Mouse (Mus musculus) embryonic facial prominence, embryonic 12.5 days (tissue): Measurements from ENCODE around the gene Map2k6. TPM values are rescaled to one million over a fixed set of nuclear protein-coding genes. Genes with fewer than 3 reads are reported as not detected.
"Not testable (repeated sequence)": the region's sequence is repeated elsewhere in the genome, so short reads cannot be mapped to it uniquely, and the experiment has no call there.

Experiments
- ATAC-seq: fragments of 200-750 bp; cut with Nextera tagmentation; 2 replicates; pipeline ENCODE4 v1.8.0; 2017; ENCODE audit not compliant: insufficient number of reproducible peaks, insufficient read depth, low FRiP score, low TSS enrichment
- H3K27ac ChIP-seq: fragments of 300-500 bp; sonication (generic); 2 replicates; pipeline ENCODE4 v1.5.1; 2016; ENCODE audit warnings: mild to moderate bottlenecking
- H3K27me3 ChIP-seq: fragments of 300-500 bp; sonication (generic); 2 replicates; pipeline ENCODE4 v1.6.1; 2016; ENCODE audit warnings: mild to moderate bottlenecking, moderate library complexity
- H3K36me3 ChIP-seq: fragments of 300-500 bp; sonication (generic); 2 replicates; pipeline ENCODE4 v1.6.1; 2016; ENCODE audit warnings: mild to moderate bottlenecking
- H3K4me1 ChIP-seq: fragments of 300-500 bp; sonication (generic); 2 replicates; pipeline ENCODE4 v1.6.1; 2016
- H3K4me2 ChIP-seq: fragments of 300-500 bp; sonication (generic); replicated peaks from 2 replicates; pipeline ENCODE4 v1.6.1; 2016; ENCODE audit warnings: mild to moderate bottlenecking, moderate library complexity
- H3K4me3 ChIP-seq: fragments of 300-500 bp; sonication (generic); 2 replicates; pipeline ENCODE4 v1.5.1; 2016; ENCODE audit warnings: mild to moderate bottlenecking
- H3K9ac ChIP-seq: fragments of 300-500 bp; sonication (generic); 2 replicates; pipeline ENCODE4 v1.6.1; 2016; ENCODE audit warnings: mild to moderate bottlenecking, moderate library complexity
- H3K9me3 ChIP-seq: fragments of 300-500 bp; sonication (generic); 2 replicates; pipeline ENCODE4 v1.6.1; 2016; ENCODE audit warnings: mild to moderate bottlenecking, moderate library complexity
- WGBS: fragments of 180-500 bp; shearing (Covaris S2); methylation state at CpG from one replicate; pipeline ENCODE4 v1.1.7; 2016; 5-methylcytosine and 5-hydroxymethylcytosine counted together
- polyA plus RNA-seq: library from polyadenylated mRNA; unstranded; fragments of >200 nt; fragmentation: Nextera tagmentation; extraction: Ambion mirVana; gene quantifications from 2 replicates; pipeline ENCODE4 v1.2.1, GENCODE M21; 2016

Map2k6 gene
- 42.8 and 44.9 TPM in 2 replicates for polyA plus RNA-seq

GRCm38 (mm10) chr11:110398553-110399239 is at the start of gene Map2k6:
TSS of gene Map2k6 (plus strand) at chr11:110399122.
- Histone ChIP-seq H3K27ac (0 out of 2 replicates have a peak within 1 kb of the TSS, but pooled peaks have one; percentile 58), H3K9ac (peak within 1 kb of the TSS; percentile 64), H3K9me3 (no peaks in the 10 kb centered on the region), H3K4me1 (peaks cover 24% of the 10 kb centered on the region), H3K4me3 (peak within 1 kb of the TSS; percentile 63), H3K4me2 (peak within 1 kb of the TSS; percentile 64), H3K27me3 (no peaks in the 10 kb centered on the region), H3K36me3 (no peaks in the 10 kb centered on the region)
- ATAC-seq: peak; percentile 91
- WGBS: 9% methylated on average over 20 of the region's 20 CpGs

- H3K27me3 ChIP-seq: no peaks in the 10 kb centered on the region
- H3K4me1 ChIP-seq: no peaks in the 10 kb centered on the region
- no peak for ATAC-seq
- WGBS: 85% methylated on average over 9 of the region's 9 CpGs
- no peak overlapping the region for H3K9ac ChIP-seq
- H3K36me3 ChIP-seq: no peaks in the 10 kb centered on the region
- no peaks in the 10 kb centered on the region for H3K9me3 ChIP-seq
- no peak overlapping the region for H3K4me3 ChIP-seq
- no peak overlapping the region for H3K4me2 ChIP-seq
- no peak overlapping the region for H3K27ac ChIP-seq
Observed at GRCm38 (mm10) chr11:110354261-110354660, 44.7 kb upstream of the Map2k6 start.

GRCm38 (mm10) chr11:110355131-110355530 is 43.8 kb upstream of the Map2k6 start:
- not testable (repeated sequence) for H3K4me3 ChIP-seq, H3K9ac ChIP-seq, H3K4me1 ChIP-seq, H3K27me3 ChIP-seq, H3K4me2 ChIP-seq, H3K36me3 ChIP-seq, H3K9me3 ChIP-seq, H3K27ac ChIP-seq, ATAC-seq
- 87% methylated on average over 9 of the region's 9 CpGs for WGBS

GRCm38 (mm10) chr11:110357756-110358551 is 41.0 kb upstream of the Map2k6 start:
- Histone ChIP-seq H3K36me3 (no peaks in the 10 kb centered on the region), H3K27me3 (no peaks in the 10 kb centered on the region), H3K9me3 (no peaks in the 10 kb centered on the region), H3K4me1 (no peaks in the 10 kb centered on the region), H3K4me2 (no peak overlapping the region), H3K9ac (no peak overlapping the region), H3K27ac (no peak overlapping the region), H3K4me3 (no peak overlapping the region)
- 69% methylated on average over 16 of the region's 16 CpGs for WGBS
- ATAC-seq: no peak

GRCm38 (mm10) chr11:110365016-110365415 is 33.9 kb upstream of the Map2k6 start:
- Histone ChIP-seq H3K4me1 (peaks cover 6% of the 10 kb centered on the region; the same call in 1 of the 2 replicates), H3K27ac (no peak overlapping the region), H3K9me3 (no peaks in the 10 kb centered on the region), H3K9ac (no peak overlapping the region), H3K27me3 (no peaks in the 10 kb centered on the region), H3K4me3 (no peak overlapping the region), H3K4me2 (no peak overlapping the region), H3K36me3 (no peaks in the 10 kb centered on the region)
- no peak for ATAC-seq
- WGBS: 71% methylated on average over 3 of the region's 3 CpGs

- H3K4me1 ChIP-seq: peaks cover 6% of the 10 kb centered on the region; the same call in 1 of the 2 replicates
- H3K27me3 ChIP-seq: no peaks in the 10 kb centered on the region
Observed at GRCm38 (mm10) chr11:110366902-110367301, 32.0 kb upstream of the Map2k6 start.

GRCm38 (mm10) chr11:110367638-110368037 is 31.3 kb upstream of the Map2k6 start:
- 89% methylated on average over 13 of the region's 13 CpGs for WGBS
- Histone ChIP-seq H3K4me3 (no peak overlapping the region), H3K9ac (no peak overlapping the region), H3K36me3 (no peaks in the 10 kb centered on the region), H3K9me3 (no peaks in the 10 kb centered on the region), H3K4me1 (peaks cover 6% of the 10 kb centered on the region; the same call in 1 of the 2 replicates), H3K27me3 (no peaks in the 10 kb centered on the region), H3K4me2 (no peak overlapping the region), H3K27ac (no peak overlapping the region)
- no peak for ATAC-seq

More at GRCm38 (mm10) chr11:110366902-110367301, 32.0 kb upstream of the Map2k6 start:
- Histone ChIP-seq H3K27ac (no peak overlapping the region), H3K9me3 (no peaks in the 10 kb centered on the region), H3K4me2 (no peak overlapping the region), H3K36me3 (no peaks in the 10 kb centered on the region), H3K9ac (no peak overlapping the region), H3K4me3 (no peak overlapping the region)
- ATAC-seq: no peak
- WGBS: 81% methylated on average over 3 of the region's 3 CpGs

GRCm38 (mm10) chr11:110369312-110370019 is 29.5 kb upstream of the Map2k6 start:
- Histone ChIP-seq H3K9me3 (no peaks in the 10 kb centered on the region), H3K4me3 (no peak overlapping the region), H3K27ac (no peak overlapping the region), H3K36me3 (no peaks in the 10 kb centered on the region), H3K4me2 (peak overlapping the region; percentile 28; the same call in 1 of the 2 replicates), H3K4me1 (peaks cover 6% of the 10 kb centered on the region; the same call in 1 of the 2 replicates), H3K9ac (no peak overlapping the region), H3K27me3 (no peaks in the 10 kb centered on the region)
- ATAC-seq: no peak
- WGBS: 11% methylated on average over 15 of the region's 15 CpGs

- no peak overlapping the region for H3K4me2 ChIP-seq
- no peaks in the 10 kb centered on the region for H3K36me3 ChIP-seq
- no peak overlapping the region for H3K4me3 ChIP-seq
- H3K4me1 ChIP-seq: peaks cover 6% of the 10 kb centered on the region; the same call in 1 of the 2 replicates
- ATAC-seq: no peak
- no peaks in the 10 kb centered on the region for H3K27me3 ChIP-seq
- no peak overlapping the region for H3K27ac ChIP-seq
- 57% methylated on average over 8 of the region's 8 CpGs for WGBS
- no peaks in the 10 kb centered on the region for H3K9me3 ChIP-seq
- H3K9ac ChIP-seq: no peak overlapping the region
Observed at GRCm38 (mm10) chr11:110371827-110372226, 27.1 kb upstream of the Map2k6 start.

GRCm38 (mm10) chr11:110372266-110372954 is 26.5 kb upstream of the Map2k6 start:
- no peak for ATAC-seq
- Histone ChIP-seq H3K27me3 (no peaks in the 10 kb centered on the region), H3K4me1 (peaks cover 6% of the 10 kb centered on the region; the same call in 1 of the 2 replicates), H3K9me3 (no peaks in the 10 kb centered on the region), H3K36me3 (no peaks in the 10 kb centered on the region), H3K4me3 (no peak overlapping the region), H3K9ac (no peak overlapping the region), H3K4me2 (no peak overlapping the region), H3K27ac (no peak overlapping the region)
- WGBS: 71% methylated on average over 15 of the region's 15 CpGs

GRCm38 (mm10) chr11:110374036-110374435 is 24.9 kb upstream of the Map2k6 start:
- H3K9ac ChIP-seq: no peak overlapping the region
- peaks cover 6% of the 10 kb centered on the region; the same call in 1 of the 2 replicates for H3K4me1 ChIP-seq
- no peak overlapping the region for H3K4me3 ChIP-seq
- no peaks in the 10 kb centered on the region for H3K9me3 ChIP-seq
- H3K27ac ChIP-seq: no peak overlapping the region
- no peak overlapping the region for H3K4me2 ChIP-seq
- H3K36me3 ChIP-seq: no peaks in the 10 kb centered on the region
- WGBS: 80% methylated on average over 9 of the region's 9 CpGs
- no peaks in the 10 kb centered on the region for H3K27me3 ChIP-seq
- ATAC-seq: no peak
